Mouse (Mus musculus) hindbrain, postnatal 0 days (tissue): Measurements from ENCODE around the gene Rgs12. TPM values are rescaled to one million over a fixed set of nuclear protein-coding genes. Genes with fewer than 3 reads are reported as not detected.

ENCODE experiments used
- ATAC-seq: fragments of 200-750 bp; cut with Nextera tagmentation; 2 replicates; pipeline ENCODE4 v1.8.0; 2017; ENCODE audit warnings: mild to moderate bottlenecking, moderate TSS enrichment, moderate library complexity
- DNase-seq: peaks from one replicate; pipeline ENCODE4 v3.0.0-alpha.2; 2015; ENCODE audit warnings: low spot score
- H3K27ac ChIP-seq: fragments of 300-500 bp; sonication (generic); 2 replicates; pipeline ENCODE4 v1.5.1; 2014; ENCODE audit warnings: mild to moderate bottlenecking
- H3K27me3 ChIP-seq: fragments of 300-500 bp; sonication (generic); 2 replicates; pipeline ENCODE4 v1.6.1; 2014; ENCODE audit warnings: low read length, mixed read lengths; ENCODE audit not compliant: insufficient read depth
- H3K36me3 ChIP-seq: fragments of 300-500 bp; sonication (generic); 2 replicates; pipeline ENCODE4 v1.6.1; 2014; ENCODE audit warnings: low read length, mixed read lengths; ENCODE audit not compliant: insufficient read depth
- H3K4me1 ChIP-seq: fragments of 300-500 bp; sonication (generic); 2 replicates; pipeline ENCODE4 v1.6.1; 2014; ENCODE audit warnings: antibody characterized with exemption, low read length, mixed read lengths; ENCODE audit not compliant: insufficient read depth
- H3K4me2 ChIP-seq: fragments of 300-500 bp; sonication (generic); 2 replicates; pipeline ENCODE4 v1.6.1; 2014; ENCODE audit warnings: low read depth, mild to moderate bottlenecking, low read length, moderate library complexity, mixed read lengths
- H3K4me3 ChIP-seq: fragments of 300-500 bp; sonication (generic); 2 replicates; pipeline ENCODE4 v1.5.1; 2014; ENCODE audit warnings: low read length
- H3K9ac ChIP-seq: fragments of 300-500 bp; sonication (generic); replicated peaks from 2 replicates; pipeline ENCODE4 v1.6.1; 2014; ENCODE audit warnings: mild to moderate bottlenecking, low read length, moderate library complexity, mixed read lengths
- H3K9me3 ChIP-seq: fragments of 300-500 bp; sonication (generic); 2 replicates; pipeline ENCODE4 v1.6.1; 2016; ENCODE audit warnings: low read length, mixed read lengths
- CTCF ChIP-seq: IDR thresholded peaks from 2 replicates; pipeline ENCODE4 v1.5.1; 2016; ENCODE audit warnings: antibody characterized with exemption, control low read depth, low read depth
- WGBS: fragments of 180-500 bp; shearing (Covaris S2); extraction: QIAGEN DNeasy Blood & Tissue Kit; methylation state at CpG from one replicate; pipeline ENCODE4 v1.1.7; 2014; 5-methylcytosine and 5-hydroxymethylcytosine counted together
- polyA plus RNA-seq: library from polyadenylated mRNA; unstranded; fragments of >200 nt; fragmentation: Nextera tagmentation; extraction: Ambion mirVana; gene quantifications from 2 replicates; pipeline ENCODE4 v1.2.1, GENCODE M21; 2015
- total RNA-seq: library from RNA; depleted of rRNA; stranded (reverse); fragments of >200 nt; gene quantifications from 2 replicates; pipeline ENCODE4 v1.2.3, GENCODE M21; 2014

Gene Rgs12
- total and polyA plus RNA-seq, 2 experiments from 2014 or later, result 35.1 to 62.5 TPM

DNA sequence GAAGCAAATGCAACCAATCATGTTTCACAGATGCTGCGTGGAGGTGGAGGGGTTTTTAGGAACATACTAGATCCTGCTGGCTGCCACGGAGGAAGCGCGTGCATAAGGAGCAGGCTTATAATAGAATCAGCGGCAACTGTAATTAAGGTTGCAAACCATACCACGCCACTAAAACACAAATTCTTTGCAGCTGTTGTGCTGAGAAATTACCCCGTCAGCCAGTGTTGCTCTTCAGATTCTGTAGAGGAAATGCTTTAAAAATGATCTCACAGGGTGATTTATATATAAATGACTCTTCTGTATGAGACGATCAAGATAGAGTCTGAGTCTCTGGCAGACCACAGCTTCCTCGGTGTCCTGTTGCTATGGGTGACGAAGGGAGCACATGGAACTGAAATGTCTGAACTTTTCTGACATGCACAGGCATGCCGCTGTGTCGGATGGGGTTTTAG lies 40.1 kb downstream of the Rgs12 start:
- no peaks in the 10 kb centered on the region for H3K27me3 ChIP-seq
- WGBS, result 46% methylated on average over 12 of the region's 12 CpGs
- peak; percentile 32 for DNase-seq
- no peaks in the 10 kb centered on the region for H3K9me3 ChIP-seq
- no peaks in the 10 kb centered on the region for H3K36me3 ChIP-seq
- 0 out of 2 replicates have a peak overlapping the region, but pooled peaks have one; percentile 15 for H3K27ac ChIP-seq
- TF ChIP-seq CTCF, result no peak
- H3K4me2 ChIP-seq, result no peak overlapping the region
- H3K9ac ChIP-seq, result no peak overlapping the region
- no peak overlapping the region for H3K4me3 ChIP-seq
- peaks cover 8% of the 10 kb centered on the region; the same call in 1 of the 2 replicates for H3K4me1 ChIP-seq
- no peak for ATAC-seq

DNA sequence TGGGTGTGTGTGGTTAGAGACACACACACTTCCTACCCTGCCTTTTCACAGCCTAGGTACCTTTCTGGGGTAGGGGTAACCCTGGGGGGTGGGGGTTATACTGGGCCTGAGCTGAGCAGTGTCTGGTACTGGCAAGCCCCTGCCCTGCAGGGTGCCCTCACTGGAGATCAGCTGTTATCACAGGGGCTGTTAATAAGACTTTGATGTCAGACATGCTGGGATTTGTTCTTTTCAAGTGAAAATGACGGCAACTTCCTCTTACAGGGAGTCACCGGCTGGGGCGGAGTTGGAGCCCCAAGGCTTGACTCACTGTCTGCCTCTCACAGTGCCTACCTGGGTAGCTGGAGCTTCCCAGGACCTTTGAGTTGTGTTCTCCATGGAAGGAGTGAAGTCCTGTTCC lies 49.5 kb downstream of the Rgs12 start:
- H3K9me3 ChIP-seq, result no peaks in the 10 kb centered on the region
- no peak for TF ChIP-seq CTCF
- H3K4me3 ChIP-seq, result no peak overlapping the region
- no peaks in the 10 kb centered on the region for H3K27me3 ChIP-seq
- no peak for DNase-seq
- no peaks in the 10 kb centered on the region for H3K36me3 ChIP-seq
- peaks cover 4% of the 10 kb centered on the region; the same call in 1 of the 2 replicates for H3K4me1 ChIP-seq
- 58% methylated on average over 3 of the region's 3 CpGs for WGBS
- no peak for ATAC-seq
- H3K27ac ChIP-seq, result no peak overlapping the region
- no peak overlapping the region for H3K9ac ChIP-seq
- no peak overlapping the region for H3K4me2 ChIP-seq

DNA sequence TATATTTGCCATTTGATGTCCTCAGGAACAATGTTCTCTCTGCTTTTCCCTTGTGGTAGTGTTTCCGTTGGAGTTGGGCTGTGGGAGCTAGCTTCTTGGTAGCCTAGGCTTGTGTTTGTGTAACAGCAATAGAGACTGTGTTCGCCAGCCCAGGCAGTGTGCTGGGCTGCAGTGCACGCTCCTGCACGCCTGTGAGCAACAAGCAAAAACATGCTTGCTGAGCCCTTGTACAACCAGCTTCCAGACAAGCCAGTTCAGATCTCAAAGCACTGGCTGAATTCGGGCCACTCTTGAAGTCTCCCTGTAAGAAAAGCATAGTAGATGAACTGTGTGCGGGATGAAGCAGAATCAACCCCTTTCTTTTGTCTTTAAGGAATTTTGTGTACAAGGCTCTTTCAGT lies 50.0 kb downstream of the Rgs12 start:
- Histone ChIP-seq H3K27ac (peak overlapping the region; percentile 48; the same call in 1 of the 2 replicates), H3K9ac (no peak overlapping the region), H3K36me3 (no peaks in the 10 kb centered on the region), H3K4me2 (no peak overlapping the region), H3K4me3 (no peak overlapping the region), H3K9me3 (no peaks in the 10 kb centered on the region), H3K27me3 (no peaks in the 10 kb centered on the region), H3K4me1 (peaks cover 4% of the 10 kb centered on the region; the same call in 1 of the 2 replicates)
- TF ChIP-seq CTCF, result no peak
- 76% methylated on average over 6 of the region's 6 CpGs for WGBS
- DNase-seq (no peak), ATAC-seq (no peak)

DNA sequence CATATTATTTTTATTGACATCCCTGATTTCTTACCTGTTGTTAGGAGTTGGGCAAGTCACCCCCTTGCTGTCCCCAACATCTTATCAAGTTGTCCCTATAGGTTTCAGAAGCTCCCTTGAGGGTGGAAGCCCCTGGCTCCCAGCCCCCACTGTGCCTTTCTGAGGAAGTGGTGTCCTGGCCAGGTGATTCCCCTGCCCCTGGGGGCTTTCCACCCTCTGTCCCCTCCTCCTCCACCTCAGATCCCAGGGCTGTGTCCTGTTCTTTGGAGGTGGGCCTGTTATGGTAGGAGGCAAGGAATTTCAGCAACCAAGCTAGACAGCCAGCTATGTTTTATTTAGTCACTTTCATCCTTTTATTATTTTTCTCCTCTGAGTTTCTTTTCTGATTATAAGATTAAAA lies 51.1 kb downstream of the Rgs12 start:
- Histone ChIP-seq H3K9ac (no peak overlapping the region), H3K4me2 (no peak overlapping the region)

DNA sequence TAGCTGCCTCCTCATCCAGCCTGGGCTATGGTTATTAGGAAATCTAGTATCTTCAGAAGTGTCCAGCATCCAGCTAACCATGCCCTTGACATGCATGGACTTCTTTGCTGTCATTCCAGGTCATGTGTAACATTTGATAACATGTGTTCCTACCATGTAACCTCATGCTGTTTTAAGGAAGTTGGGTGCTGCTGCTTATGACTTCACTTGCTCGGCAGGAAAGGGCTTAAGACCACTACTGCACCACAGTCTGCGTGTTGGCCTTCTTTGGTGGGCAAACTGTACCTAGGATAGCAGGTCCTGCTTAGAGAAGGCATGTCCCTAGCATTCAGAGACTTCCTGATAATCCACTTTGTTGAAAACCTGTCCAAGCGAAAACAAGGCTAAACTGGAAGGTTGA lies 51.9 kb downstream of the Rgs12 start:
- WGBS, result 85% methylated on average over 3 of the region's 3 CpGs
- Histone ChIP-seq H3K9me3 (no peaks in the 10 kb centered on the region), H3K4me3 (no peak overlapping the region), H3K27me3 (no peaks in the 10 kb centered on the region), H3K9ac (no peak overlapping the region), H3K4me2 (no peak overlapping the region), H3K36me3 (no peaks in the 10 kb centered on the region), H3K4me1 (peaks cover 4% of the 10 kb centered on the region; the same call in 1 of the 2 replicates), H3K27ac (no peak overlapping the region)
- TF ChIP-seq CTCF, result no peak
- ATAC-seq, result no peak
- DNase-seq, result no peak

More for the DNA sequence above, 51.1 kb downstream of the Rgs12 start:
- Histone ChIP-seq H3K27ac (no peak overlapping the region), H3K27me3 (no peaks in the 10 kb centered on the region), H3K4me3 (no peak overlapping the region), H3K4me1 (peaks cover 4% of the 10 kb centered on the region; the same call in 1 of the 2 replicates), H3K9me3 (no peaks in the 10 kb centered on the region), H3K36me3 (no peaks in the 10 kb centered on the region)
- TF ChIP-seq CTCF, result no peak
- no peak for ATAC-seq
- no peak for DNase-seq

DNA sequence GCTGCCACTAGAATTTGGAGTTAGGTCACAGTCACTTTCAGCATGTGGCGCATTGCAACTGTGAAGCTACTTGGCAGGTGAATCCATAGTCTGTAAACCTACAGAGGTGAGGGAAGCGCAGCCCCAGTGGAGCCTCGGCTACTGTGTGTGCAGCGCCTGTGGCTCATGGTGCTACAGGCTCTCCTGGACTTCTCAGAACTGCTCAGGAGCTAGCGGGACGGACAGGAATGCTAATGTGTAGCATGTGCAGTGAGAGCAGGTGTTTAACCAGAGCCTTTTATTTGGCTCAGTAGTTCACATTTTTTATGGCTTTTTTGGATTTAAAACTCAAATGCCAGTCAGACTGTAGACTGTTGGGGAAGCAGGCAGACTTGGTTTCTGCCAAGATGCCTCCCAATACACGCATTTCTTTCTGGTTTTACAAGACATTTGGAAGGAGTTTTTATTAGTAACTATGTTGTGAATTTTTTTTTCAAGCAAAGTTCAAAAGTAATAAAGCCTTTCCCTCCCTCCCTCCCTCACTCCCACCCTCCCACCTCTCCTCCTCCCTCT lies 54.4 kb downstream of the Rgs12 start:
- Histone ChIP-seq H3K9ac (no peak overlapping the region), H3K9me3 (no peaks in the 10 kb centered on the region), H3K27ac (peak overlapping the region; percentile 1; the same call in 1 of the 2 replicates), H3K27me3 (no peaks in the 10 kb centered on the region), H3K4me1 (peaks cover 4% of the 10 kb centered on the region; the same call in 1 of the 2 replicates), H3K4me2 (no peak overlapping the region), H3K36me3 (no peaks in the 10 kb centered on the region), H3K4me3 (no peak overlapping the region)
- TF ChIP-seq CTCF, result no peak
- WGBS, result 64% methylated on average over 7 of the region's 7 CpGs
- DNase-seq, result no peak
- ATAC-seq, result no peak

DNA sequence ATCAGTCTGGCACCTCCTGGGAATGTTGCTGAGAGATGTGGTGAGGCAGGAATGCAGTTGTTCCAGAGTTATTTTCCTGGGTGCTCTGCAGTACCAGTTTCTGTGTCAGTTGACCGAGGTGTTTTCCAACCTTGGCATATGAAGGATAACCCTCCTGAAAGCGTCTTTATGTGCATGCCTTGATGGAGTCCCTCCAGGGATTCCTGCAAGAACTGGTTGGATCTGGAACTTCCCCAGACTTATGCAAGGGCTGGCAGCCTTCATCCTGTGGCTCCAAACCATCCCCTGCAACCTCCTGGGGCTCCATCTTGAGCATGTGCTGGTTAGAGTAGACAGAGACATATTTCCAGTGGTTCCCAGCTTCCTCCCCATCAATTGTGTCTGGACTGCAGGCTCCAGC lies 55.5 kb downstream of the Rgs12 start:
- no peak for TF ChIP-seq CTCF
- 86% methylated on average over 2 of the region's 2 CpGs for WGBS
- Histone ChIP-seq H3K27ac (no peak overlapping the region), H3K4me2 (no peak overlapping the region), H3K36me3 (no peaks in the 10 kb centered on the region), H3K4me3 (no peak overlapping the region), H3K9ac (no peak overlapping the region), H3K27me3 (no peaks in the 10 kb centered on the region), H3K4me1 (peaks cover 4% of the 10 kb centered on the region; the same call in 1 of the 2 replicates), H3K9me3 (no peaks in the 10 kb centered on the region)
- no peak for DNase-seq
- no peak for ATAC-seq
